Mouse (Mus musculus) heart, embryonic 13.5 days (tissue): ENCODE measurements at regions not wholly inside any gene's neighbourhood (a gene's known extent, or its start where the extent isn't known, plus 50 kb on each side); places are given as distances from the start of the nearest gene placed in this dataset.

Experiments used
- ATAC-seq: fragments of 200-750 bp; cut with Nextera tagmentation; 2 replicates; pipeline ENCODE4 v1.8.0; 2017; ENCODE audit warnings: moderate TSS enrichment; ENCODE audit not compliant: insufficient number of reproducible peaks, low FRiP score, low TSS enrichment; ENCODE audit errors: extremely low read depth
- H3K27ac ChIP-seq: fragments of 300-500 bp; sonication (generic); replicated peaks from 2 replicates; pipeline ENCODE4 v1.5.1; 2015; ENCODE audit warnings: moderate library complexity, mild to moderate bottlenecking, inconsistent platforms
- H3K27me3 ChIP-seq: fragments of 300-500 bp; sonication (generic); replicated peaks from 2 replicates; pipeline ENCODE4 v1.6.1; 2015; ENCODE audit warnings: mild to moderate bottlenecking, inconsistent platforms
- H3K36me3 ChIP-seq: fragments of 300-500 bp; sonication (generic); 2 replicates; pipeline ENCODE4 v1.6.1; 2015; ENCODE audit warnings: mild to moderate bottlenecking, inconsistent platforms
- H3K4me1 ChIP-seq: fragments of 300-500 bp; sonication (generic); 2 replicates; pipeline ENCODE4 v1.6.1; 2015; ENCODE audit warnings: inconsistent platforms
- H3K4me2 ChIP-seq: fragments of 300-500 bp; sonication (generic); 2 replicates; pipeline ENCODE4 v1.6.1; 2015; ENCODE audit warnings: inconsistent platforms, mild to moderate bottlenecking, moderate library complexity
- H3K4me3 ChIP-seq: fragments of 300-500 bp; sonication (generic); 2 replicates; pipeline ENCODE4 v1.5.1; 2015; ENCODE audit warnings: moderate library complexity, mild to moderate bottlenecking, inconsistent platforms
- H3K9ac ChIP-seq: fragments of 300-500 bp; sonication (generic); 2 replicates; pipeline ENCODE4 v1.6.1; 2015; ENCODE audit warnings: inconsistent platforms, mild to moderate bottlenecking, moderate library complexity
- H3K9me3 ChIP-seq: fragments of 300-500 bp; sonication (generic); 2 replicates; pipeline ENCODE4 v1.6.1; 2016; ENCODE audit warnings: inconsistent platforms
- WGBS: fragments of 180-500 bp; shearing (Covaris S2); methylation state at CpG from one replicate; pipeline ENCODE4 v1.1.7; 2015; ENCODE audit warnings: mixed read lengths; 5-methylcytosine and 5-hydroxymethylcytosine counted together

DNA sequence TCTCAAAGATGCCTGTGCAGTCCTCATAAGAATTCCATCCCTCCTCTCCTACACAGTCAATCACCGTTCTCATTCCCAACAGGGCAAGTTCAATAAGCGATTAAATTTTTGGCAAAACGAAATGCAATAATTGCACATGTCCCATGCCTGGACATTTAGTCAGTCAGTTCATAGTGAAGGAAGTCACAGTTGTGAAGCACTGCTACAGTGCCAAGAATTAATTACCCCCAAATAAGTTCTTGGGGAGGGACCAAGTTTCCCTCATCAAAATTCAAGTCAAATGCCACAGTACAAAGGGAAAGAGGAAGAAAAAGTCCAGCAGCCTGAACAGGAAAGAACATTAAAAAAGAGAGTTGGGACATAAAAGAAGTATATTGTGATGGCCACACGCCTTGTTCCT, 112.4 kb upstream of the Ppargc1a start:
- Histone ChIP-seq H3K27ac (no peak overlapping the region), H3K4me1 (no peaks in the 10 kb centered on the region), H3K27me3 (no peaks in the 10 kb centered on the region), H3K9ac (no peak overlapping the region), H3K36me3 (no peaks in the 10 kb centered on the region), H3K9me3 (no peaks in the 10 kb centered on the region), H3K4me2 (no peak overlapping the region), H3K4me3 (no peak overlapping the region)
- no peak for ATAC-seq
- 78% methylated on average over 4 of the region's 4 CpGs for WGBS

DNA sequence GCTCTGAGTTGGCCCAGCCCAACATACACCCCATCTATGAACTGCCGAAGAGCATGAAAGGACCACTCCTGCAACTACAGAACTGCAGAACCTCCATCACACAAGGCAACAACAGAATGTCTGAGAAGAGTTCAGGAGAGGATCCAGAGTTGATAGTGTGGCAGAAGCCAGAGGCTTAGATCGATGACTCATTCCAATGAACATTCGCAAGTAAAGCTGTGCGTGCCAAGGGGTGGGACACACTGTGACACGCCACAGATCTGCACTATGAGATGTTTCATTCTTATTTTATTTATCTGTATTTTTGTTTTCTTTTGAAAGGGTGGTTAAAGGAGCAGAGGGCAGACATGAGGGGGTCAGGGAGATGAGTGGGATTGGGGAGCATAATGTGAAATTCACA, 103.7 kb upstream of the Ppargc1a start:
- WGBS: 76% methylated on average over 5 of the region's 5 CpGs
- H3K9me3 ChIP-seq: no peaks in the 10 kb centered on the region
- H3K4me3 ChIP-seq: no peak overlapping the region
- peaks cover 3% of the 10 kb centered on the region; the same call in 1 of the 2 replicates for H3K4me1 ChIP-seq
- no peak overlapping the region for H3K9ac ChIP-seq
- H3K4me2 ChIP-seq: no peak overlapping the region
- no peaks in the 10 kb centered on the region for H3K27me3 ChIP-seq
- no peaks in the 10 kb centered on the region for H3K36me3 ChIP-seq
- no peak overlapping the region for H3K27ac ChIP-seq
- no peak for ATAC-seq

DNA sequence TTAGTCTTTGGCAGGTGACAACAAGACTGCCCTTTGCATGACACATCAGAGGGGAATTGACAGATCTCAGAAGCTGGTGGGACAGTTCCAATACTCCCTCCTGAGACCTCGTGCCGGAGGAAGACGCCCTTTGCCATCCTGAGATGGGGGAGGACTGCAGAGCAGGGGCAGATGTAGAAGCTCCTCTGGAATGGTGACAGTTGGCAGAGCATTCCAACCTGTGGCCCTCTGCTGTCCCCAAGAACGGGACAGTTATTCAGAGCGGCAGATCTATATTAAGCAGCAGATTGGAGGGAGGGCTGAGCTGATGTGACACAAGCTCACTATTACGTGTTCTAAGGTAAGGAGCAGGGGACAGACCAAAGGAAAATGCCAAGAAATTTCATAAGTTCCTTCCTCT, 97.7 kb upstream of the Ppargc1a start:
- peaks cover 9% of the 10 kb centered on the region for H3K4me1 ChIP-seq
- ATAC-seq: no peak
- peak overlapping the region; percentile 12; the same call in 1 of the 2 replicates for H3K4me2 ChIP-seq
- no peak overlapping the region for H3K9ac ChIP-seq
- H3K4me3 ChIP-seq: no peak overlapping the region
- H3K27me3 ChIP-seq: no peaks in the 10 kb centered on the region
- H3K36me3 ChIP-seq: no peaks in the 10 kb centered on the region
- no peaks in the 10 kb centered on the region for H3K9me3 ChIP-seq
- 41% methylated on average over 6 of the region's 6 CpGs for WGBS
- no peak overlapping the region for H3K27ac ChIP-seq

DNA sequence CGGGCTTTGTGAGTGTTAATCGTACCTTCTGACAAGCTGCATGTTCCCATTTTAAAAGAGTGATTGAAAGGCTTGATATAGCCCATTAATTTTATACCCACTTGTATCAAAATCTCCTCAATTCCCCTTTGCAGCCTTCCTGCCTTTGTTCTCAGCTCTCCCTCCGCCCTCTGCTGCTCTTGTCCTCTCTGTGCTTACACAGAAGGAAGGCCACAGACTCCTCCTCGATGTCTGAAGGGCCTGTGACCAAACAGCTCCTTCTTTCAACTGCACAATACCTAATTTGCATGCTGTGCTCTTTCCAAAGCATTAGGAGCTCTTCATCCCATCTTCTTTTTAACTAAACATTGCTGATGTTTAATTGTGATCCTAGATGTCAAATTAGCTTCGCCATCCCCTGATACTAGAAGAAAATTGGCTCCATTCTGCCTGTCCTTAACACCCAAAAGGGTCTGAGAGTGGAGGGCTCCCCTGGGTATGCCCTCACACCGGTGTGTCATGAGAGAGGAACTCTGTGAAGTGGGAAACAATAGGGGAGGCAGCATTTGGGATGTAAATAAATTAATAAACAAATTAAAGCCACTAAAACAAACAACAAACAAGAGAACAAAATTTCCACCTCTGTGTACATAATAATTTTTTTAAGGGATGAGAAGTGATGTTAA, 90.8 kb upstream of the Ppargc1a start:
- H3K4me2 ChIP-seq: no peak overlapping the region
- H3K27me3 ChIP-seq: no peaks in the 10 kb centered on the region
- no peak overlapping the region for H3K9ac ChIP-seq
- no peaks in the 10 kb centered on the region for H3K4me1 ChIP-seq
- WGBS: 61% methylated on average over 6 of the region's 6 CpGs
- no peak for ATAC-seq
- no peak overlapping the region for H3K4me3 ChIP-seq
- H3K36me3 ChIP-seq: no peaks in the 10 kb centered on the region
- no peaks in the 10 kb centered on the region for H3K9me3 ChIP-seq
- no peak overlapping the region for H3K27ac ChIP-seq

DNA sequence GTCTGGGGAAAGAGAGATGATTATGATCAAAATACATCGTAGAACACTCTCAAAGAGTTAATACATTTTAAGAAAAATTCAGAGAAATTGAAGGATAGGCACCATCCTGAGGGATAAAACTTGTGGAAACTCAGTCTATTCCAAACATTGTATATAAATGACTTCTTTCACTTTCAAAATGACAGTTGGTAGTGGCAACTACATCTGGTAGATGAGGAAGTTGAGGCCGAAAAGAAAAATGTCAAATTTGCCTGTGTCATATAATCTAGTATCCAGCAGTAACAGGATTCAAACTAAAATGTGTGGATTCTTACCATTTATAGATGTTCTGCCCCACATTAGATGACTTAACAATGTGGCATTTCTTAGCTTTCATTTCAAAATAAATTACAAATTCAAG, 86.0 kb upstream of the Ppargc1a start:
- no peak overlapping the region for H3K9ac ChIP-seq
- no peaks in the 10 kb centered on the region for H3K9me3 ChIP-seq
- ATAC-seq: no peak
- H3K4me3 ChIP-seq: no peak overlapping the region
- no peak overlapping the region for H3K4me2 ChIP-seq
- no peak overlapping the region for H3K27ac ChIP-seq
- no peaks in the 10 kb centered on the region for H3K36me3 ChIP-seq
- H3K27me3 ChIP-seq: no peaks in the 10 kb centered on the region
- no peaks in the 10 kb centered on the region for H3K4me1 ChIP-seq
- WGBS: 69% methylated on average over 2 of the region's 2 CpGs

DNA sequence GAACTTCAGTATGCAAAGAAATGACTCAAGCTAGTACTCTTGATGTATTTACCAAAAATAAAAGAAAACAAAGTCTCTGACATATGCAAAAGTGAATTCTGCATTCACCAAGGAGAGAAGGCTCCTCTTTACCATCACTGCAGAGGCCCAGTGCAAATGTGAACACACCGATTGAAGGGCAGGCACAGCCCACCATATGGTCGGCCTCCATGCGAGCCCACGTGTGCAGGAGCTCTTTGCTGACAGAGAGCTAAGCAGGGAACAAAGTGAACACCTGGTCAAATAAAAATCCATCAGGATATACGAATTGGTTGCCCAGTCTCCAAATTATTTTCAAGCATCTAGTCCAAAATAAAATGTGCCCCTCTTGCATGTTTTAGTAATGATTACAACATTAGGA, 56.9 kb upstream of the Ppargc1a start:
- no peak for ATAC-seq
- no peak overlapping the region for H3K27ac ChIP-seq
- H3K27me3 ChIP-seq: no peaks in the 10 kb centered on the region
- H3K36me3 ChIP-seq: no peaks in the 10 kb centered on the region
- H3K9ac ChIP-seq: no peak overlapping the region
- H3K9me3 ChIP-seq: no peaks in the 10 kb centered on the region
- H3K4me3 ChIP-seq: no peak overlapping the region
- H3K4me1 ChIP-seq: peaks cover 8% of the 10 kb centered on the region; the same call in 1 of the 2 replicates
- WGBS: 79% methylated on average over 5 of the region's 5 CpGs
- no peak overlapping the region for H3K4me2 ChIP-seq
